Mouse (Mus musculus) cerebellum, adult 2 months (tissue): ENCODE results near the gene Daam1.

Experiments
- CTCF ChIP-seq: fragments of 200-500 bp; IDR thresholded peaks from 2 replicates; pipeline ENCODE4 v1.5.1; 2011; ENCODE audit warnings: low read depth, mild to moderate bottlenecking, control low read depth, low read length, moderate library complexity, borderline replicate concordance; ENCODE audit not compliant: insufficient read depth
- POLR2A ChIP-seq: fragments of 200-500 bp; IDR thresholded peaks from 2 replicates; pipeline ENCODE4 v1.6.1; 2011; ENCODE audit warnings: low read length, control low read depth, borderline replicate concordance; ENCODE audit not compliant: insufficient read depth

GRCm38 (mm10) chr12:71864544-71864897, 33.6 kb downstream of the Daam1 start:
- TF ChIP-seq POLR2A: no peak
- no peak for TF ChIP-seq CTCF
